In genomic region chr16:37951171-37951570, GRCm38 (mm10) we compare ENCODE assay signal across 30 mouse cellular contexts. TPM values are rescaled to one million over a fixed set of nuclear protein-coding genes. Genes with fewer than 3 reads are reported as not detected.
"Had no signal": no experiment of that assay in that cellular context is flagged by ENCODE, and none has a peak within 500 bp of the region (broad histone marks: within the 10 kb centered on the region; RNA-seq: fewer than 3 reads in every experiment).

No protein-coding gene starts in this region.

- H3K9ac ChIP-seq: embryonic facial prominence, embryonic 12.5 days; embryonic facial prominence, embryonic 13.5 days; embryonic facial prominence, embryonic 15.5 days; forebrain, embryonic 12.5 days; forebrain, embryonic 13.5 days; forebrain, embryonic 15.5 days; forebrain, postnatal 0 days had no signal

- H3K27me3 ChIP-seq: embryonic facial prominence, embryonic 12.5 days; embryonic facial prominence, embryonic 13.5 days; embryonic facial prominence, embryonic 15.5 days; forebrain, embryonic 12.5 days; forebrain, embryonic 13.5 days; forebrain, embryonic 15.5 days had no signal

- H3K9me3 ChIP-seq: embryonic facial prominence, embryonic 10.5 days; embryonic facial prominence, embryonic 12.5 days; embryonic facial prominence, embryonic 13.5 days; embryonic facial prominence, embryonic 15.5 days; forebrain, embryonic 10.5 days; forebrain, embryonic 12.5 days; forebrain, embryonic 13.5 days; forebrain, embryonic 15.5 days had no signal

- DNase-seq: cerebellum, adult 8-10 months; cerebellum, adult 9-10 months; cerebellum, adult 9-11 months; cerebellum, postnatal 10 days; cerebellum, postnatal 14 days; cerebellum, postnatal 36 days; embryo, embryonic 11 days; forebrain, postnatal 0 days; gastrocnemius, adult 2 months; gastrocnemius, postnatal 10 days; gastrocnemius, postnatal 14 days; gastrocnemius, postnatal 25 days; gastrocnemius, postnatal 36 days; heart, adult 18-20 months; heart, adult 2 months had no signal

- H3K4me3 ChIP-seq: embryonic facial prominence, embryonic 10.5 days; embryonic facial prominence, embryonic 12.5 days; embryonic facial prominence, embryonic 13.5 days; embryonic facial prominence, embryonic 15.5 days; erythroblast, embryonic 14.5 days; forebrain, embryonic 10.5 days; forebrain, embryonic 12.5 days; forebrain, embryonic 13.5 days; forebrain, embryonic 15.5 days; gastrocnemius, adult 2 months; heart, adult 2 months had no signal

- ATAC-seq: forebrain, embryonic 13.5 days; forebrain, embryonic 14.5 days; forebrain, embryonic 15.5 days; forebrain, embryonic 16.5 days; forebrain, postnatal 0 days had no signal

- H3K36me3 ChIP-seq: embryonic facial prominence, embryonic 10.5 days; embryonic facial prominence, embryonic 12.5 days; embryonic facial prominence, embryonic 13.5 days; embryonic facial prominence, embryonic 15.5 days; forebrain, embryonic 10.5 days; forebrain, embryonic 12.5 days; forebrain, embryonic 15.5 days had no signal

- H3K27ac ChIP-seq: embryonic facial prominence, embryonic 10.5 days; embryonic facial prominence, embryonic 12.5 days; embryonic facial prominence, embryonic 13.5 days; embryonic facial prominence, embryonic 15.5 days; forebrain, embryonic 10.5 days; forebrain, embryonic 12.5 days; forebrain, embryonic 13.5 days; forebrain, embryonic 15.5 days; gastrocnemius, adult 2 months; heart, adult 2 months had no signal

- H3K4me2 ChIP-seq: embryonic facial prominence, embryonic 12.5 days; embryonic facial prominence, embryonic 13.5 days; embryonic facial prominence, embryonic 15.5 days; forebrain, embryonic 12.5 days; forebrain, embryonic 13.5 days; forebrain, embryonic 15.5 days had no signal

- H3K4me1 ChIP-seq: forebrain, embryonic 15.5 days had no signal

RNA-seq across cellular contexts. Expression of gene Gpr156, which starts 34.9 kb away (rescaled TPM):
- total RNA-seq: common myeloid progenitor, adult 5-6 weeks; gastrocnemius, adult 18-20 months; gastrocnemius, adult 2 months; gastrocnemius, adult 8-10 months; granulocyte monocyte progenitor cell, adult 5-6 weeks had no signal
- polyA plus RNA-seq: erythroblast, embryonic 14.5 days had no signal
